Comparison of ENCODE assay signal across 8 mouse cellular contexts in genomic region chr19:19111428-19112170, GRCm38 (mm10). TPM values are rescaled to one million over a fixed set of nuclear protein-coding genes. Genes with fewer than 3 reads are reported as not detected.
DNase-seq lines count a peak whose midpoint lies in the region; ATAC-seq and TF ChIP-seq lines count a peak whose summit lies in the region.

No protein-coding gene starts in this region.

- 3% methylated on average over 12 of the region's 12 CpGs for WGBS in embryonic facial prominence, embryonic 10.5 days
- 5% methylated on average over 12 of the region's 12 CpGs for WGBS in intestine, embryonic 15.5 days
- WGBS in midbrain, embryonic 14.5 days = 4% methylated on average over 12 of the region's 12 CpGs

- H3K4me1 ChIP-seq in embryonic facial prominence, embryonic 10.5 days = peaks cover 16% of the 10 kb centered on the region
- H3K4me1 ChIP-seq in intestine, embryonic 15.5 days (replicated peaks) = peaks cover 7% of the 10 kb centered on the region; the same call in 1 of the 2 replicates
- H3K4me1 ChIP-seq in midbrain, embryonic 14.5 days (ENCODE audit: control insufficient read depth, insufficient read depth, low read length) = peaks cover 27% of the 10 kb centered on the region

- H3K36me3 ChIP-seq in embryonic facial prominence, embryonic 10.5 days (replicated peaks) = no peaks in the 10 kb centered on the region
- no peaks in the 10 kb centered on the region for H3K36me3 ChIP-seq in intestine, embryonic 15.5 days
- H3K36me3 ChIP-seq in midbrain, embryonic 14.5 days (ENCODE audit: control insufficient read depth, insufficient read depth, low read length) = no peaks in the 10 kb centered on the region

- ATAC-seq in intestine, embryonic 15.5 days = peak; percentile 73; the same call in 1 of the 2 replicates
- no peak; the same call in 1 of the 2 replicates for ATAC-seq in midbrain, embryonic 14.5 days (ENCODE audit: low FRiP score, low TSS enrichment)

- H3K27me3 ChIP-seq in embryonic facial prominence, embryonic 10.5 days (replicated peaks; ENCODE audit: low read depth, poor library complexity, severe bottlenecking) = peaks cover 46% of the 10 kb centered on the region
- peaks cover 18% of the 10 kb centered on the region for H3K27me3 ChIP-seq in intestine, embryonic 15.5 days (replicated peaks)
- peaks cover 15% of the 10 kb centered on the region; the same call in 1 of the 2 replicates for H3K27me3 ChIP-seq in midbrain, embryonic 14.5 days (ENCODE audit: control insufficient read depth, insufficient read depth, low read length)

- no peak for TF ChIP-seq CTCF in layer of hippocampus, adult 2 months (conservative IDR thresholded peaks at IDR 0.05)

- DNase-seq in layer of hippocampus, adult 2 months (ENCODE audit: low spot score in 2 of 2) = no peak
- DNase-seq in layer of hippocampus, adult 18-20 months (ENCODE audit: low spot score in 2 of 2) = no peak
- no peak for DNase-seq in embryonic facial prominence, embryonic 10.5 days (ENCODE audit: low spot score)
- peak; percentile 30 for DNase-seq in midbrain, embryonic 14.5 days
- no peak for DNase-seq in left cerebral cortex, adult 11 months (ENCODE audit: low spot score)
- DNase-seq in layer of hippocampus, postnatal 36 days = no peak
- no peak for DNase-seq in thymus, postnatal 25 days

- peak overlapping the region; percentile 94 for H3K4me2 ChIP-seq in intestine, embryonic 15.5 days (replicated peaks)
- peak overlapping the region; percentile 83 for H3K4me2 ChIP-seq in midbrain, embryonic 14.5 days (ENCODE audit: low read length)

- H3K27ac ChIP-seq in layer of hippocampus, adult 2 months = peak overlapping the region; percentile 14
- H3K27ac ChIP-seq in embryonic facial prominence, embryonic 10.5 days (replicated peaks) = no peak overlapping the region
- no peak overlapping the region for H3K27ac ChIP-seq in intestine, embryonic 15.5 days
- H3K27ac ChIP-seq in midbrain, embryonic 14.5 days (replicated peaks; ENCODE audit: low read depth, low read length) = peak overlapping the region; percentile 58

- no peak overlapping the region for H3K9ac ChIP-seq in intestine, embryonic 15.5 days
- peak overlapping the region; percentile 69 for H3K9ac ChIP-seq in midbrain, embryonic 14.5 days (replicated peaks; ENCODE audit: low read length)

- peak overlapping the region; percentile 74 for H3K4me3 ChIP-seq in layer of hippocampus, adult 2 months
- H3K4me3 ChIP-seq in embryonic facial prominence, embryonic 10.5 days = peak overlapping the region; percentile 65
- H3K4me3 ChIP-seq in intestine, embryonic 15.5 days (replicated peaks) = peak overlapping the region; percentile 43
- H3K4me3 ChIP-seq in midbrain, embryonic 14.5 days (replicated peaks; ENCODE audit: low read depth, low read length) = peak overlapping the region; percentile 57

- H3K9me3 ChIP-seq in embryonic facial prominence, embryonic 10.5 days = no peaks in the 10 kb centered on the region
- H3K9me3 ChIP-seq in intestine, embryonic 15.5 days = no peaks in the 10 kb centered on the region
- H3K9me3 ChIP-seq in midbrain, embryonic 14.5 days (ENCODE audit: control insufficient read depth, low read length) = no peaks in the 10 kb centered on the region

RNA-seq across cellular contexts. Expression of gene Rorb, which starts 0.6 kb away (rescaled TPM):
- total RNA-seq in layer of hippocampus, adult 2 months (2021) = 10 to 100 TPM; 18.2 to 21.6 TPM
- total RNA-seq in layer of hippocampus, adult 18-20 months (2021) = 10 to 100 TPM; 19.3 to 20.6 TPM
- polyA plus RNA-seq in embryonic facial prominence, embryonic 10.5 days (2016; fragmentation: Nextera tagmentation; extraction: Ambion mirVana) = 1.1 and 2.3 TPM in 2 replicates
- 0.61 and 0.64 TPM in 2 replicates for polyA plus RNA-seq in intestine, embryonic 15.5 days (2015; fragmentation: Nextera tagmentation; extraction: Ambion mirVana)
- polyA plus RNA-seq in midbrain, embryonic 14.5 days (2014; fragmentation: Nextera tagmentation; extraction: Ambion mirVana) = 12.9 and 13.4 TPM in 2 replicates
- 10 to 100 TPM; 18.7 to 20.8 TPM for total RNA-seq in layer of hippocampus, postnatal 36 days (2021)

Comparison
In these comparisons a context has a peak if more than half of its experiments do, and no peak if none do; other contexts are left out.
1. H3K27ac ChIP-seq: peak in layer of hippocampus, adult 2 months (single experiment) and midbrain, embryonic 14.5 days (single experiment); none in embryonic facial prominence, embryonic 10.5 days (single experiment) and intestine, embryonic 15.5 days (single experiment).
2. Peak in every context shown above with its lines, with median percentiles within 50 percentile points of each other: H3K4me3 ChIP-seq.